Mouse (Mus musculus) midbrain, embryonic 14.5 days (tissue): ENCODE data around the gene Kras. TPM values are rescaled to one million over a fixed set of nuclear protein-coding genes. Genes with fewer than 3 reads are reported as not detected.
A peak's percentile ranks its signal among the peaks of the same experiment; 100 is the strongest.

ENCODE experiments used
- ATAC-seq: fragments of 200-750 bp; cut with Nextera tagmentation; 2 replicates; pipeline ENCODE4 v1.8.0; 2017; ENCODE audit warnings: moderate number of reproducible peaks, moderate library complexity; ENCODE audit not compliant: low FRiP score, low TSS enrichment
- DNase-seq: peaks from one replicate; pipeline ENCODE4 v3.0.0-alpha.2; 2015
- H3K27ac ChIP-seq: fragments of 300-500 bp; sonication (generic); replicated peaks from 2 replicates; pipeline ENCODE4 v1.5.1; 2014; ENCODE audit warnings: mild to moderate bottlenecking, low read depth, low read length, moderate library complexity
- H3K27me3 ChIP-seq: fragments of 300-500 bp; sonication (generic); 2 replicates; pipeline ENCODE4 v1.6.1; 2014; ENCODE audit warnings: low read length, control low read depth, mixed read lengths; ENCODE audit not compliant: control insufficient read depth, insufficient read depth
- H3K36me3 ChIP-seq: fragments of 300-500 bp; sonication (generic); 2 replicates; pipeline ENCODE4 v1.6.1; 2014; ENCODE audit warnings: low read length, control low read depth; ENCODE audit not compliant: control insufficient read depth, insufficient read depth
- H3K4me1 ChIP-seq: fragments of 300-500 bp; sonication (generic); 2 replicates; pipeline ENCODE4 v1.6.1; 2014; ENCODE audit warnings: mild to moderate bottlenecking, antibody characterized with exemption, low read length, control low read depth; ENCODE audit not compliant: control insufficient read depth, insufficient read depth
- H3K4me2 ChIP-seq: fragments of 300-500 bp; sonication (generic); 2 replicates; pipeline ENCODE4 v1.6.1; 2014; ENCODE audit warnings: mild to moderate bottlenecking, low read length, moderate library complexity
- H3K4me3 ChIP-seq: fragments of 300-500 bp; sonication (generic); replicated peaks from 2 replicates; pipeline ENCODE4 v1.5.1; 2014; ENCODE audit warnings: low read depth, low read length
- H3K9ac ChIP-seq: fragments of 300-500 bp; sonication (generic); replicated peaks from 2 replicates; pipeline ENCODE4 v1.6.1; 2014; ENCODE audit warnings: mild to moderate bottlenecking, low read length, moderate library complexity
- H3K9me3 ChIP-seq: fragments of 300-500 bp; sonication (generic); 2 replicates; pipeline ENCODE4 v1.6.1; 2016; ENCODE audit warnings: low read length, control low read depth, mixed read lengths; ENCODE audit not compliant: control insufficient read depth
- WGBS: fragments of 180-500 bp; shearing (Covaris S2); extraction: QIAGEN DNeasy Blood & Tissue Kit; methylation state at CpG from one replicate; pipeline ENCODE4 v1.1.7; 2014; 5-methylcytosine and 5-hydroxymethylcytosine counted together
- polyA plus RNA-seq: library from polyadenylated mRNA; unstranded; fragments of >200 nt; fragmentation: Nextera tagmentation; extraction: Ambion mirVana; gene quantifications from 2 replicates; pipeline ENCODE4 v1.2.1, GENCODE M21; 2014

Kras gene
- polyA plus RNA-seq, 1 experiment from 2014 or later: 115 TPM

DNA sequence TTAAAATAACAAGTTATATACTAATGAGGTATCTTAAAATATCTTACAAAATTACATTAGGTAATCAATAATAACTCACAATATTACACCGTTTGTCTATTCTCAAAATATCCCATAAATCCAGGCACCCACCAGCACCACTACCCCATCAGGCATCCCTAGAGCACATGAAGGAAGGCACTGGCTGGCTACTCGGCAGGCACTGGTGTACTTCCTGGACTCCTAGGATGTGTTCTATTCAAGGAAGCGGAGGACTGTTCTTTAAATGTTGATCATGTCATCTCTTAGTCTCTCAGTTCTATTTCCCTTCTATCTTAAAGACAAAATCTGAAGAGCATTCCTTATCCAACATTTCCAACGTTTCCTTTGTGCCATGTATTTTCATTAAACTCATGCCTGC lies 12.9 kb downstream of the Kras start:
- H3K27me3 ChIP-seq: no peaks in the 10 kb centered on the region
- H3K9me3 ChIP-seq: no peaks in the 10 kb centered on the region
- no peak overlapping the region for H3K4me3 ChIP-seq
- H3K4me1 ChIP-seq: no peaks in the 10 kb centered on the region
- H3K36me3 ChIP-seq: peaks cover 19% of the 10 kb centered on the region
- ATAC-seq (no peak), DNase-seq (no peak)
- no peak overlapping the region for H3K27ac ChIP-seq
- no peak overlapping the region for H3K4me2 ChIP-seq
- H3K9ac ChIP-seq: no peak overlapping the region
- WGBS: 84% methylated on average over 4 of the region's 4 CpGs

DNA sequence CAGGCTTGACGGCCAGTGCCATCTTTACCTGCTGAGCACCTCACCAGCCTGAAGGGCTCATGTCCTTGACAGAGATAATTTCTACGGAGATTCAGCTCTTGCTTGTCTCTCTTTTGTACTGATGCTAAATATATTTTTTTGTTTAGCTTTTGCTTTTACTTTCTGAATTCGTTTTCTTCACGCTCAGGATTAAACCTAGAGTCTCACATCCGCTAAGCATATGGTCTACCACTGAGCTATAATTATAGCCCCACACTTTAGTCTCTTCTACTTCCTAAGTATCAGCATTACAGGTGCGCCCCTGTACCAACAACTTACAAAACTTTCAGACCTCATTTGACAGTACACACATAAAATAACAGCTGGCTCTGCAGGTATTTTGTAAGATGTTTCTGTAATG lies 14.7 kb downstream of the Kras start:
- DNase-seq: no peak
- no peaks in the 10 kb centered on the region for H3K27me3 ChIP-seq
- no peaks in the 10 kb centered on the region for H3K4me1 ChIP-seq
- H3K9ac ChIP-seq: no peak overlapping the region
- H3K27ac ChIP-seq: no peak overlapping the region
- H3K4me3 ChIP-seq: no peak overlapping the region
- 88% methylated on average over 6 of the region's 6 CpGs for WGBS
- no peak overlapping the region for H3K4me2 ChIP-seq
- ATAC-seq: no peak
- no peaks in the 10 kb centered on the region for H3K9me3 ChIP-seq
- H3K36me3 ChIP-seq: peaks cover 22% of the 10 kb centered on the region

DNA sequence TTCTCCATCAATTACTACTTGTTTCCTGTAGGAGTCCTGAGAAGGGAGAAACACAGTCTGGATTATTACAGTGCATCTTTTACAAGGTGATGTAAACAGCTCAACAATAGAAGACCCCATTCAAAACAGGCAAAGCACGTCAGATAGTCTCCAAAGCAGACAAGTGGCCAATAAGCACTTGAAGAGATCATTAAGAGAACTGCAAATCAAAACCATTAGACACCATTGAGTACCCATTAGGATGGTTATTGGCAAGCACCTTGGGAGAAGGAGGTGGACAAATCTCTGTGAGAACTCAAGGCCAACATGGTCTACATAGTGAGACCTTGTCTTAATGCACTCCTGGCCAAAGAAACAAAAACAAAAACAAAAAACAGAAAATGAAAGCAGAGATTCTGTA lies 15.6 kb downstream of the Kras start:
- no peak overlapping the region for H3K4me2 ChIP-seq
- no peak overlapping the region for H3K9ac ChIP-seq
- peaks cover 27% of the 10 kb centered on the region for H3K36me3 ChIP-seq
- H3K27me3 ChIP-seq: no peaks in the 10 kb centered on the region
- ATAC-seq (no peak), DNase-seq (no peak)
- H3K4me3 ChIP-seq: no peak overlapping the region
- H3K27ac ChIP-seq: no peak overlapping the region
- no peaks in the 10 kb centered on the region for H3K4me1 ChIP-seq
- WGBS: 87% methylated on average over 1 of the region's 1 CpGs
- no peaks in the 10 kb centered on the region for H3K9me3 ChIP-seq

DNA sequence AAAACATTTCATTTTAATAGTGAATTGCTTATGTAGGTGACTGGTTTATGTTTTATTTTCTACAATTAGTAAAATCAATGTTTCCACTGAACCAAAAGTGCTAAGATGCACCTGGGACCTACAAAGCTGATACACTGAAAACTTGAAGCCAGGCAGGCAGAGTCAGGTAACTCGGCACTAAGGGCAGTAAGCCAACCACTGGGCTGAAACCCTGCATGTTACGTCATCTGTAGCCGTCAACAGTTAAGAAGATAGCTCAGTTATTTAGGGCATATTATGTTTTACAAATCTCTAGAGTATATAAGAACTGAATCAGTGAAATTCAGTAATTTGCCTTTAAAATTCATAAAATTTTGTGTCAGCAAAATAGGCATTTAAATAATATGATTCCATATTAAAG lies 23.7 kb downstream of the Kras start:
- 92% methylated on average over 3 of the region's 3 CpGs for WGBS
- H3K4me1 ChIP-seq: no peaks in the 10 kb centered on the region
- H3K4me3 ChIP-seq: no peak overlapping the region
- no peaks in the 10 kb centered on the region for H3K9me3 ChIP-seq
- H3K27me3 ChIP-seq: no peaks in the 10 kb centered on the region
- DNase-seq: no peak
- peaks cover 24% of the 10 kb centered on the region for H3K36me3 ChIP-seq
- no peak overlapping the region for H3K9ac ChIP-seq
- no peak for ATAC-seq
- no peak overlapping the region for H3K4me2 ChIP-seq
- no peak overlapping the region for H3K27ac ChIP-seq

DNA sequence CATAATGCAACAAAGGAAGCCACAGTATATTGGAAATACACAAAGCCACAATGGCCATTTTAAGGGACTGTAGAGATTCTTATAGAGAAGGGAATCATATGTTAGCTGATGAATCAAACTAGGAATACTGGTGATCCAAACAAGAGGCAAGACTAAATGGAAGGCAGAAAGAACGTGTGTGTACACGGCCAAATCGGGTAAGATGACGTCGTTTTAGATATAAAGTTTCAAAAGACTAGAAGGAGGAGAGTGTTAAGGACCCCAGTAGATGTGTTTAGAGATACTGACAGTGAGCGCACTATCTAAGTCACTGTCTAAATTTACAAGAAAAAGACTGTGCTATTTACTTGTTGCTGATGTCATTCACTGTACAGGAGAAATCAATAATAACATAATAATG lies 25.8 kb downstream of the Kras start:
- ATAC-seq (no peak), DNase-seq (no peak)
- Histone ChIP-seq H3K9me3 (no peaks in the 10 kb centered on the region), H3K36me3 (peaks cover 21% of the 10 kb centered on the region), H3K4me1 (no peaks in the 10 kb centered on the region), H3K4me2 (no peak overlapping the region), H3K4me3 (no peak overlapping the region), H3K9ac (no peak overlapping the region), H3K27ac (no peak overlapping the region), H3K27me3 (no peaks in the 10 kb centered on the region)
- 91% methylated on average over 6 of the region's 6 CpGs for WGBS

DNA sequence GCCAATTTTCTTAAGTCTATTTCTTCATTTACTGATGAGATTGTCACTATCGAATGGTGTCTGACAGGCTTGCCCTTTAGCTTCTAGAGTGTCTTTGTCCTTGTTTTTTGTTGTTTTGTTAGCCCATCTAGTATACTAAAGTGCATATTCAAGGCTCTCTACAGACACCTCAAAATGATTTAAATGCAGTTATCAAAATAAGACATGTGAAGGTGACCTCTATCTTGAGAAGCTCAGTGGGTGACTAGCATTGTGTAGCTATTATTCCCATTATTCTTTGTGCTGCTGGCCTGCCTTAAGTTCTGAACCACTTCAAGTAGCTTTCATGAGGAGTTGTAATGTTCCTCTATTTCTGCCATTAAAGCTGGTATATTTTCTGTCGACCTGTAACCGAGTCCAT lies 34.2 kb downstream of the Kras start:
- H3K4me3 ChIP-seq: no peak overlapping the region
- no peak overlapping the region for H3K9ac ChIP-seq
- DNase-seq (no peak), ATAC-seq (no peak)
- H3K27me3 ChIP-seq: no peaks in the 10 kb centered on the region
- H3K36me3 ChIP-seq: peaks cover 27% of the 10 kb centered on the region
- H3K4me2 ChIP-seq: no peak overlapping the region
- H3K27ac ChIP-seq: no peak overlapping the region
- 93% methylated on average over 3 of the region's 3 CpGs for WGBS
- H3K9me3 ChIP-seq: no peaks in the 10 kb centered on the region
- peaks cover 8% of the 10 kb centered on the region; the same call in 1 of the 2 replicates for H3K4me1 ChIP-seq

DNA sequence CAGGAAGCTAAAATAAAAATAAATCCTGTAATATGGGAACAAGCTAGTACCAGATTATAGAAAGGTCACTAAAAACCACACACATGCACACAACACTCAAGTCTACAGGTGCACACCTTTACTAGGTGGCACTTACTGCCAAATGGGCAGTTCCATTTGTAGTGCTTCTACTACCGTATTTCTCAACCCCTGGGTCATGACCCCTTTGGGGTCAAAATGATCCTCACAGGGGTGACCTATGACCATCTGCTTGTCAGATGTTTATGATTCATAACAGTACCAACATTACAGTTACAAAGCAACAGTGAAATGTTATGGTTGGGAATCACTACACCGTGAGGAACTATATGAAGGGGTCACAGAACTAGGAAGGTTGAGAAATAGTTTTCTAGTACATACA lies 36.1 kb downstream of the Kras start:
- H3K4me1 ChIP-seq: peaks cover 14% of the 10 kb centered on the region; the same call in 1 of the 2 replicates
- no peak overlapping the region for H3K4me2 ChIP-seq
- WGBS: 92% methylated on average over 2 of the region's 2 CpGs
- peaks cover 15% of the 10 kb centered on the region for H3K36me3 ChIP-seq
- H3K27me3 ChIP-seq: no peaks in the 10 kb centered on the region
- H3K27ac ChIP-seq: no peak overlapping the region
- H3K9ac ChIP-seq: no peak overlapping the region
- no peak for DNase-seq
- H3K9me3 ChIP-seq: no peaks in the 10 kb centered on the region
- no peak for ATAC-seq
- H3K4me3 ChIP-seq: no peak overlapping the region

DNA sequence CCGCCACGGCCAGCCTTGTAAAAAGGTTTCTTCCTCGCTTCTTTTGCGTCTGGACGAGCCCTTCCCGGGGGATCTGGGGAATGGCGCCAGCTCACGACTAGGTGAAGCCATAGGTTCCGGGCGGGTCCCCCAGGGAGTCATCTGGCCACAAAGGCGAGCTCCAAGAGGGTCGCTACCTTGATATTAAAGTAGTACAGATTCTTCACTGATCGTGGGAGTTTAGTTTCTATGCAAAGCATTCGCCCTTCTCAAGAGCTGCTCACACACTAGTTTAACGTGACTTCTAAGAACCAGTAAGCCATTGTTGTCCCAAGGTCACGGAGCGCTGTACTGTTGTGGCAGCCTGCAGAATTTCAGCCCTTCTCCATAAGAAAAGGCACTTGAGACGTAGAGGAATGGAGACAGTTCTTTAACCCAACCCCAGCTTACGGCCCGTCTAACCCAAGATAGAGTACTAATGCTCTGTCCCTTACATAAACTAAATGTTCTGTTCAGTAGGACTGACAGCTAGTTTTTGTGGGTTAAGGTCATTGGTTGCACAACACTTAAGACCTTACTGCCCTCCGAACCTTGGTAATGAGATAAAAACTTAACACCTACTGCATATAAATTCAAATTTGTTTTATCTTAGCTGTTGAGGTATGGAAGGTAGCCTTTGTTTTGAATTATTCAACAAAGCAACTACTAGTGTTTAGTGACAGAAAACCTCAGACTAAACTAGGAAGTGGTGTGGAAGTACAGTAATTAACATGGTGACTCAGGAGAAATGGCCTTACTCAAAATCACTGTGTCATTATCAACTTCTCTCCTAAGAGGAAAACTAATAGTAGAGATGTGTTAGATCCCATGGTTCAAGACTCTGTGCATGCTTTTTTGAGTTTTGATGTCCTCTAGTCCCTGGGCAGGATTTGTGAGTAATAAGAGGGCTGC lies 38.4 kb downstream of the Kras start:
- H3K9ac ChIP-seq: peak overlapping the region; percentile 86
- no peak for DNase-seq
- H3K36me3 ChIP-seq: 0 out of 2 replicates have a peak, but pooled peaks cover 4% of the 10 kb centered on the region
- no peaks in the 10 kb centered on the region for H3K9me3 ChIP-seq
- H3K4me2 ChIP-seq: peak overlapping the region; percentile 53
- H3K4me1 ChIP-seq: peaks cover 14% of the 10 kb centered on the region; the same call in 1 of the 2 replicates
- peak; percentile 47; the same call in 1 of the 2 replicates for ATAC-seq
- H3K4me3 ChIP-seq: peak overlapping the region; percentile 76
- peak overlapping the region; percentile 95 for H3K27ac ChIP-seq
- WGBS: 3% methylated on average over 21 of the region's 21 CpGs
- no peaks in the 10 kb centered on the region for H3K27me3 ChIP-seq
